Mouse (Mus musculus): ENCODE results near the gene Adrm1.
A peak's percentile ranks its signal among the peaks of the same experiment; 100 is the strongest.

Gene Adrm1

GRCm38 (mm10) chr2:180170806-180171521 lies at the start of gene Adrm1:
Adrm1 (plus strand) TSS chr2:180171485.
- peak; percentile 99 for DNase-seq (ENCODE audit: low read depth)

GRCm38 (mm10) chr2:180124192-180124591 lies 47.1 kb upstream of the Adrm1 start:
- DNase-seq (ENCODE audit: low read depth) = peak; percentile 38

- peak; percentile 82 for DNase-seq (ENCODE audit: low read depth)
Measured at GRCm38 (mm10) chr2:180126195-180126594, 45.1 kb upstream of the Adrm1 start.

- DNase-seq (ENCODE audit: low read depth) = no peak
Measured at GRCm38 (mm10) chr2:180127675-180128074, 43.6 kb upstream of the Adrm1 start.

- no peak for DNase-seq (ENCODE audit: low read depth)
Measured at GRCm38 (mm10) chr2:180133231-180133630, 38.1 kb upstream of the Adrm1 start.

GRCm38 (mm10) chr2:180133911-180134310 lies 37.4 kb upstream of the Adrm1 start:
- no peak for DNase-seq (ENCODE audit: low read depth)

GRCm38 (mm10) chr2:180135414-180135813 lies 35.9 kb upstream of the Adrm1 start:
- DNase-seq (ENCODE audit: low read depth) = no peak

GRCm38 (mm10) chr2:180146091-180146490 lies 25.2 kb upstream of the Adrm1 start:
- DNase-seq (ENCODE audit: low read depth) = no peak

GRCm38 (mm10) chr2:180147379-180147778 lies 23.9 kb upstream of the Adrm1 start:
- no peak for DNase-seq (ENCODE audit: low read depth)

- no peak for DNase-seq (ENCODE audit: low read depth)
Measured at GRCm38 (mm10) chr2:180148551-180148950, 22.7 kb upstream of the Adrm1 start.

- DNase-seq (ENCODE audit: low read depth) = no peak
Measured at GRCm38 (mm10) chr2:180154796-180155195, 16.5 kb upstream of the Adrm1 start.

- DNase-seq (ENCODE audit: low read depth) = no peak
Measured at GRCm38 (mm10) chr2:180158627-180159026, 12.7 kb upstream of the Adrm1 start.

- no peak for DNase-seq (ENCODE audit: low read depth)
Measured at GRCm38 (mm10) chr2:180165855-180166254, 5.4 kb upstream of the Adrm1 start.

GRCm38 (mm10) chr2:180166869-180167268 lies 4.4 kb upstream of the Adrm1 start:
- DNase-seq (ENCODE audit: low read depth) = no peak

GRCm38 (mm10) chr2:180170151-180170805 lies 1.0 kb upstream of the Adrm1 start:
- peak; percentile 35 for DNase-seq (ENCODE audit: low read depth)

- no peak for DNase-seq (ENCODE audit: low read depth)
Measured at GRCm38 (mm10) chr2:180171522-180172070, 311 bp downstream of the Adrm1 start.

- DNase-seq (ENCODE audit: low read depth) = no peak
Measured at GRCm38 (mm10) chr2:180172152-180172551, 867 bp downstream of the Adrm1 start.

GRCm38 (mm10) chr2:180173163-180173562 lies 1.9 kb downstream of the Adrm1 start:
- peak; percentile 62 for DNase-seq (ENCODE audit: low read depth)

GRCm38 (mm10) chr2:180173711-180174110 lies 2.4 kb downstream of the Adrm1 start:
- DNase-seq (ENCODE audit: low read depth) = peak; percentile 16

- no peak for DNase-seq (ENCODE audit: low read depth)
Measured at GRCm38 (mm10) chr2:180174121-180174520, 2.8 kb downstream of the Adrm1 start.

GRCm38 (mm10) chr2:180175725-180176124 lies 4.4 kb downstream of the Adrm1 start:
- no peak for DNase-seq (ENCODE audit: low read depth)

GRCm38 (mm10) chr2:180181542-180181941 lies 10.3 kb downstream of the Adrm1 start:
- DNase-seq (ENCODE audit: low read depth) = no peak

GRCm38 (mm10) chr2:180184011-180184751 lies 12.9 kb downstream of the Adrm1 start:
- DNase-seq (ENCODE audit: low read depth) = no peak
